Mouse (Mus musculus) cerebellum, adult 8-10 months (tissue): ENCODE measurements around the gene Tmc1.
A peak's percentile ranks its signal among the peaks of the same experiment; 100 is the strongest.

Source experiments
- DNase-seq: peaks from one replicate; pipeline ENCODE4 v3.0.0; 2022

The Tmc1 gene

DNA sequence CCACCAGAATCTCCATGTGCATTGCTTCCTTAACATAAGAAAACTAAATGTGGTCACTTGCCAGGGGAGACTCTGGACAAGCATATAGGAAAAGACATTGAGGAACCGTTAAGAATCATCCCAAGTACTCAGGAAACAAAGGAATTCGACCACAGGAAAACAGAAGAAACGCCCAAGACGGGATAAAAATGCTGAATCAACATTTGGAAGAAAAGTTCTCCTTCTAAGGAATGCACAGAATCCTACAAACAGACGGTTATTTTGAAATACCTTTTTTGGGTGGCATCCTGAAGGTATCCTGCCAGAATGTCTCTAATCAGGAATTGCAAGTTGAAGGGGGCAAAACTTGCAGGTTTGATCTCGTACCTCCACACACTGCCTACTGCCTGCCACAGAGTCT is at the start of gene Tmc1:
Gene Tmc1 (minus strand): TSS at position 329 of the 400 bp plus-strand sequence.
- no peak for DNase-seq

DNA sequence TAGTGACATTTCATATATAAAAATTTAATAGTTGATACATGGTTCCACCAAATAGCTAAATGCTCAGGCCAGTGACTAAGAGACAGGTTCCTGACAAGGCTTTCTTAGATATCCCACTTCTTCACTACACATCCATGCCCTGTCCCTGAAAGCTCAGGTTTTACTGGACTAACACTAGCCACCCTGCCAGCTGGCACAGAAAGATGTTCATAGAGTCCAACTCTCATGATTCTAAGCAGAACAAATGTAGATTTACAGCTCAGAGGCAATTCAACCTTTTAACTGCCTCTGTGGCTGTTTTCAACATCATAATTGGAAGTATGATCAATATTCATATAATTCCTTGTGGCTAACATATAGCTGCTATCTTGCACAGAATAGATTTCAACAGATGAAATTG is 47.5 kb upstream of the Tmc1 start:
- DNase-seq = no peak

DNA sequence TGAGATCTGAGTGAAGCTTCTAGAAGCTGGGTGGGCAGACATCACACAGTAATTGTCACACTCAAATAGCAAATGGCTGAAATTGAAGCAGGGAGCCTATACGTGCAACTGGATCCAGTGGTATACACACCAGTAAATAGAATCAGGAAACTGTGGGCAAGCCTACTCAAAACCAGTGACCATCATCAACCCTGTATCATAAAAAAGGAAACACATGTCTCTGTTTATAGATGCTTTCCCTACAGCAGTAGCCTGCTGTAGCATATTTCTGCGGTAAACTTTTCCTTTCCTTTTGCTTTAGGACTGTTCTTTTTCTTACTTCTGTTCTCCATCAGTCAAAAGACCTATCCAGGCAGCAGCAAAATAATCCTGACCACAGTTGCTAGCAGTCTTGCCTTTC is 25.2 kb upstream of the Tmc1 start:
- no peak for DNase-seq

DNA sequence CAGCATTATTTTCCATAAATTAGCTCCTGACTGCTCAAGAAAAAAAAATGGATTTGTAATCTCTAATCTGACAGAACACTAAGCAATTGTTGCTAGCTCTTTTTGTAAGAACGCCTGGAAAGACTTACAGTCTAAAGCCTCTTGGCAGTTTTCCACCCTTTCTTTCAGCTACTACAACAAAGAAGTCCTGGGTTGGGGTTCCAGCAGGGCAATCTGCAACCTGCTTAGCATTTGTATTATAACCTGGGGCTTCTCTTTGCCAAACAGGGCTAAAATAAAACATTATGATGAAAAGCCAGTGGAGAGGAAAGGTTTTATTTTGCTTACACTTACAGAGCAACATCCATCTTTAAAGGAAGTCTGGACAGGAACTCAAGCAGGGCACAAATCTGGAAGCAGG is 24.1 kb upstream of the Tmc1 start:
- no peak for DNase-seq

DNA sequence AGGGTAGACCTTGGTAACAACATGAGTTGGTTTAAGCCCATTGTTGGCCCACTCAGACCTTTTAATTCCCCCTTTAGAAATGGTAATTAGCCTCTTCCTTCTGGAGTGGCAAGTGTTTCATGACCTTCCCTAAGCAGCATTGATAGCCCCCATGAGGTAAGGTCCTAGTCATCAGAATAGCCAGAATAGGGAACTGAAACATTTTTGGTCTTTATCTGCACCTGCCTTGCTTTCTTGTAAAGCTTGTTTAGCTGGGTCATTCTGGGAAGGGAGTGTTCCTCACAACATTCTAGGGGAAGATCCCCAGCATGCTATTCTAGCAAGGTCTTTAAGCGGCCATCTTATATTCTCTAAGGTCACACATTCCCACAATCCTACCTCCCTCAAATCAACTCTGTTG is 17.9 kb upstream of the Tmc1 start:
- DNase-seq = no peak

DNA sequence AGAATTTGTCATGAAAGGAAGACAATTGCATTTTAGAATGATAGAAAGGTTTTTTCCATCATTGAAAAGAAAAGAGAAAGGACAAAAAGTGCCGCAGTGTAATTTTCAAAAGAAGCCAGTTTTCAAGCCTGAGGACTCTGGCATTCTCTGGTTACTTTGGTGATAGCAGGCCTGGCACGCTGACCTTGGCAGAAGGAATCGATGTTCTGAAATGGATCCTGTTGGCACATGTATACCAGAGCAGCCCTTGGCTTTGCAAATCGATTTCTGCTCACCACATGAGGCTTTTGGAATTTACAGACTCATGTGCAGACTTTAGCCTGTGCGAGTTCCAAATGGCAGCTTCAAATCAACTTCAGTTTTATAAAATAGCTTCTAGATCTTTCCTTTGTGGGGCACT is 813 bp upstream of the Tmc1 start:
- DNase-seq = no peak

DNA sequence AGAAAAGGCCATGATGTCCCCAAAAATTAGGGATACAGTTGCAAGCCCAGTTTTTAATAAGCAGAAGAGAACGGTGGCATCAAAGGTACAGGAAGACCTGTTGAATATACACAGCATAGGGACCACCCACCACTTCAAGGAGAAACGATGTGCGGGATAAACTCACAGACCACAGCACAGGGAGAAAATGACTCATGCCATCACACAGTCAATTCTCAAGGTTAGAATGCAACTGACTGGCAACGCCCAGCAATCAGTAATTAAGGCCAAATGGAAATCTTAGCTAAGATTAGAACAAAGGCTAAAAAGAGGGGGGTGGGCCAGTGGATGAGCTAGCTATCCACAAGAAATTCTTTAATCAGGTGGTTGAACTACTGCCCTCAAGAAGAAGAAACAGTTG is 9.6 kb downstream of the Tmc1 start:
- DNase-seq = no peak

DNA sequence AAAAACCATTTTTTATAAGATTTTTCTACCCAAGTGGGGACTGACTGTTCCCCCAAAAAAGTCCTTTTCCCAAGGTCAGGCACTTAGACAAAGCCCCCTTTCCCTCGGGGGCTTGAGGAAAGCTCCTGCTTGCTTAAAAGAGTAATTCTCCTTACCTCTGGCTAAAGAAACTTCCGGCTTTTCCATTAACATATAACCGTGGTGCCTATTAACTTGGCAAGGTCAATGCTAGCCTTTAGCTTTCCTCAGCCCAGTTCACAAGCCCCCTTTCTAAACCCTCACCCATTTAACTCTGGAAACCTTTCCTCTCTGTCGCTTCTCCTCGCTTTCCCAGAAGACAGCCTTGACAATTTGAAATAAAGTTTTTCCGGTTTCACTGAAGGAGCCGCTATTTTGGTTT is 29.7 kb downstream of the Tmc1 start:
- no peak for DNase-seq

DNA sequence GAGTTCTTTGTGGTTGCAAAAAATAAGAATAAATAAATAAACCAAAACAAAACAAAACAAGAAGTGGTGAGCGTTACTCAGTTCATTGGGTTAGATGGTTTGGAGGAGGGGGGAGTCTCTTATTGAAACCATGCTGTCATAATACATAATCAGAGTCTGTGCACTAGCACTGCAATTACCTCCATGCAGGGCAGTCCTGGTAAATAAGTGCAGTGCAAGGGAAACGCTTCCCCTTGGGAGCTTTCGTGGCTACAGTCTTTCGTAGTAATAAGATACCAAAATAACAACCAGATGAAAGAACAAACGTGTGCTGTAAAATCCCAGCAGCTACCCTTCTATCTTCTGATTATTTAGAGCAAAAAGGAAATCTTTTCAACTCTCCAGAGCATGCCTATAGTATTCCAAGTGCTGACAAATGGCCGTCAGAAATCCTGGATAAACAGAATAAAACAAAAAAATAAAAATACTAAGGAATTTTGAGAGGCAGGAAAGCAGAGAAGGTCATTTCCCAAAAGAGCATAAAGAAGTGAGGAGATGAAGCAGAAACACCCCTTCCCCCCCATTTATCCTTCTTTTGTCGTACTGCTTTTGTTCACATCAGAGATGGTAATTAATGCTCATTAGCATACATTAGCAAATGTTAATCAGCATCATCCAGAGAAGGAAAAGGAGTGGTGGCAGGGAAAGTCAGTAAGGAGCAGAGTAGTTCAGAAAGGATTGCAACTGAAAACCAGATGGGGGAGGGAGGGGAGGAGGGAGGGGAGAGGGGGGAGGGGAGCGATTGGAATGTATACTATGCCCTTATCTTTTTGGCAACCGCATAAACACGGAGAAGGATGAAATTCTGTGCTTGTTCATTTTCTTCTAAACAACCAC is 30.4 kb downstream of the Tmc1 start:
- DNase-seq = no peak

DNA sequence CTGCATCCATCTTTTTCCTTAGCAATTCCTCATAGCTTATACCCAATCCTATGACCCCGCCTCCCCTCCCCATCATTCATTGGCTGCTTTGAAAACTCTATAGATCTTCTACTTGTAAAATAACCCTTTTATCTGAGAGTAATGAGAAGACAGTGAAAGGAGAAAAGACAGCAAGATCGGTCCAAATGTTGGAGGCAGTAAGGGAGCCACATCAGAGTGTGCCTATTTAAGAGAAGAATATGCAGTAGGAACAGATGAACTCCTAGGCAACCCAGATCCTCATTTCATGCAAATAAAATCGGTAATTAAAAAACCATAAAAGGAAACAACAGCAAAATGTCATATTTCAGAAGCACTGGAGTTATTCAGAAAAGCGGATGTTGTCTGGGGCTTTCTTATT is 35.8 kb downstream of the Tmc1 start:
- no peak for DNase-seq

DNA sequence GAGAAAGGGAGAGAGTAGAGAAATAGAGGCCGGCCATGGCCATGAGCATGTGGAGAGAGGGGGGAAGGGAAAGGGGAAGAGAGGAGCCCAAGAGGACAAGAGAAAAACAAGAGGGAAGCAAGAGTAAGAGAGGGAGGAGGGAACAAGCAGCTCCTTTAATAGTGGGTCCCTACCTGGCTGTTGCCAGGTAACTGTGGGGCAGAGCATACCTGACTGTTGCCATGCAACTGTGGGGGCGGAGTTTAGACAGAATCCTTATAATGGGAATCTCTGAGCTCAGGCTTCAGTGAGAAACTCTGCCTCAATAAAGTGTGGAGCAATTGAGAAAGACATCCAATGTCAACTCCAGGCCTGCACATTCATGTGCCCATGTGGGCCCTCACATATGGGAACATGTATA is 38.9 kb downstream of the Tmc1 start:
- DNase-seq = no peak

DNA sequence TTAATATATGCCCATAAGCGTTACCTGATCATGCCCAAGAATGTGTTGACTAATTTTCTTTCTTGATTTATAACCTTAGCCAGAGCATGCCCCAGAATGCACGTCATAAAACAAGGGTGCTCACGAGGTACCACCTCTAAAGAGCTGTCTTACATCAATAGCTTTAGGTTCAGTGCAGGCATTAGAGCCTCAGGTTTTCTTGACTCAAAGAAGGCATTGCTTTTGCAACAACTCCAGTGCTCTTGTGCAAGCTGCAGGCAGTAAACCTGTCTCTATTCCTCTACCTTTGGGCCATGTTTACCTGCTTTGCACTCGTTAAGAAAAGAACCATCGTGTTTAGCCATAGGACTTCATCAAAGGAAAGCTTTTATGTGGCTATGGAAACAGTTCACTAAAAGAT is 43.6 kb downstream of the Tmc1 start:
- no peak for DNase-seq

DNA sequence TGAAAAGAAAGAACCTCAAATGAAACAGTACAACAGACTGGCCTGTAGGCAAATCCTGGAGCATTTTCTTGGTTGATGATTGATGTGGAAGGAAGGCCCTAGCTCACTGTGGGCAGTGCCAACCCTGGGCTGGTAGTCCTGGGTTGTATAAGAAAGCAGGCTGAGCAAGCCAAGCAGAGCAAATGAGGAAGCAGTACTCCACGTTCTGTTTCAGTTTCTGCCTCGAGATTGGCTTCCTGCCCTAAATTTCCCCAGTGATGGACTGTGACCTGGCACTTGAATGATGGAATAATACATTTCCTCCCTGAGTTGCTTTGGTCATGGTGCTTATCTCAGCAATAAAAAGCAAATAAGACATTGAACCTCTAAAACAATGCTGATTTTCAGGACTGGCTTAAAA is 72.8 kb downstream of the Tmc1 start:
- no peak for DNase-seq

DNA sequence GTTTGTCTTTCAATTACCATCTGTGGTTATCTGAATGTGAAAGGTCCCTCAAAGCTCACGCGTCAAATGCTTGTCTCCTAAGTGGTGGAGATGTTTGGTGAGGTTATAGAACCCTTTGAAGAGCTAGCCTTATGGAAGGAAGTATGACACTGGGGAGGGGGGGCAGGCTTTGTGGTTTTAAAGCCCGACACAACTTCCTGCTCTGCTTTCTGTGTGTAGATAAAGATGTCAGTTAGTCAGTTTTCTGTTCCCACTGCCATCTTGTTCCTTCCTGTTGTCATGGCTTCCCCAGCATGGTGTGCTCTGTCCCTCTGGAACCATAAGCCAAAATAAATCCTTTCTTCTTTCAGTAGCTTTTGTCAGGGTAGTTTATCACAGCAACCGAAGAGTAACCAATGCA is 78.1 kb downstream of the Tmc1 start:
- no peak for DNase-seq

DNA sequence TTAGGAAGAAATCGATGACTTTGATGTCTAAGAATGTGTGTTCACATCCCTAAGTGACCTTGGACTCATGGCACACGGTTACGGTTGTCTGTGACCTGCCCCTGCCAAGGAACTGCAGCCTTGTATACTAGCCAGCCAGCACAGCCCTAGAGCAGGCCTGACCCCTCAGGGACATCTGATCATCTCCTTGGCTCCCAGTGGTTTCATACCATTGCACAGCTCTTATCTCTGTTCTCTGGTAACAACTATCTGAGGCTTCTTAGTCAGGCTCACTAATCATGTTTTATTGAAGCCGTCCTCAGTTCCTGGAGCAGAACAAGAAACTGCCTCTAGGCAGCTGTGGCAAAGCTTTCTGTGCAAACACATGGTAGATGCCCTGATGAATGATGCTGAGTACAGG is 92.2 kb downstream of the Tmc1 start:
- DNase-seq = no peak

DNA sequence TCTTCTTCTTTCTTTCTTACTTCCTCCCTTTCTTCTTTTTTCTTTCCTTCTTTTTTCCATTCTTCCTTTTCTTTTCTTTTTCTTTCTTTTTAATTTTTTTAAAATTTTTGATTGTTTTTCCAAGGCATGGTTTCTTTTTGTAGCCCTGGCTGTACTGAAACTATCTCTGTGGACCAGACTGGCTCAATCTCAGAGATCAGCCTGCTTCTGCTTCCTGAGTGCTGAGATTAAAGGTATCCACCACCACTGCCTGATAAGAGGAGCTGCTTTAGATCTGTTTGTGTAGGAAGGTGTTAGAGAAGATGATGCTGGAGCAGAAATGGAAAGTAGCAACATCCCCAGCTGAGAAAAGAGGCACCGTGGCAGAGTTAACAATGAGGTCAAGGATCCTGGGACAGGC is 93.7 kb downstream of the Tmc1 start:
- no peak for DNase-seq

DNA sequence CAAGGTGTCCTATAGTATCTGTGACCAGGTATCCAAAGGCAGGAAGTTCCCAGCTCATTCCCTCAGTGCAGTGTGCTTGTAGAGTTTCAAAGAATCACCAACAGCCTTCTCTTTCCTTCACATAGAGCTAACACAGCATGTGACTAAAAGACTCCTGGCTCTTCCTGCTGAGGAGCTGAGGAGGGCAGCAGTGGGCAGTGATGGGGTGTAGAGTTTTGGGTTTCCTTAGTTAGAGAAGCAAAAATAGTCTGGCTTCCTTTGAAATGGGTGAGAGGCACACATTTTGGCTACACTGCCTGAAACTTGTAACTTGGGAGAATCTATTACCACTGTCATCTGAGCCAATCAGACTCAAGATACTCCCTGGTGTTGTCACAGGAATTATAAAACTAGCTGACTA is 96.2 kb downstream of the Tmc1 start:
- no peak for DNase-seq

DNA sequence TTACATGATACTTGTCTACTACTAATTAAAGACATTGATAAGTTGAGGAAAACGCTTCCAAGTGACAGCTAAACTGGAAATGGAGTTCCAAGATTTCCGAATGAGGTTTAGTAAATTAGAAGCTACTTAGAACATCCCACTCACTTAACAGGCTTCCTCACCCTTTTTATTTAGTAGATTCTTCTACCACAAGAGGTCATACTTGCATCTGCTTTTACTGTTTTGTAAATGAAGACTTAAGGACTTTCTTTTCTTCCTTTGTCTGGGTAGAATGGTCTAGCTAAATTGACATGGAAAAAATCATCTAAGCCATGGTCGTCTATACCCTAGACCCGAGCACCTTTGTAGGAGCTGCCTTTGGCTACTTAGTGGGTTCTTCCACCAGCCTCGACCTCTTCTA is 105.1 kb downstream of the Tmc1 start:
- no peak for DNase-seq

DNA sequence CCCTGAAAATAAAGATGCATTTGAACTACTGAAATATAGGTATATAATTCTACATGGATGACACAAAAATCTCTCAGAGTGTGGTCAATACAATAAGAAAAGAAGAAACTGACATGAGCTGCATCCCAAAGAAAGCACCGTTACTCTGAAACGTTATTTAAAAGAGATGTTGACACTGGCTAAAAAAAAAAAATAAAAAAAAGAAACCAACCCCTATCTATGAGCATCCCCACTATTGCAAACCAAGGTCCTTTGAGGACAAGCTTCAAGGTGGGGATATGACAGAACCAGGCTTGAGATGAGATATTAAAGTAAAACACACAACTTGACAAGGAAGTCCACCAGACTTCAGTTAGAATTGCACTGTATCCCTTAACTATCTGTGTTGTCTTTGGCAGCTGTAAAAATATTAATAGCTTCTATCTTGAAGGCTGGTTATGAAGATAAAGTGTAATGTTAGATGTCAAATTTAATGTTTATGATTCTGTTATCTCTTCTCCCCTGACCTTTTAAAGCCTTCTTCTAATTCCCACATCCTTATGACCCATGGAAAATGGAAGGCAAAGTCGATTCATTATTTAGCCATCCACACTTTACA is 106.4 kb downstream of the Tmc1 start:
- DNase-seq = no peak

DNA sequence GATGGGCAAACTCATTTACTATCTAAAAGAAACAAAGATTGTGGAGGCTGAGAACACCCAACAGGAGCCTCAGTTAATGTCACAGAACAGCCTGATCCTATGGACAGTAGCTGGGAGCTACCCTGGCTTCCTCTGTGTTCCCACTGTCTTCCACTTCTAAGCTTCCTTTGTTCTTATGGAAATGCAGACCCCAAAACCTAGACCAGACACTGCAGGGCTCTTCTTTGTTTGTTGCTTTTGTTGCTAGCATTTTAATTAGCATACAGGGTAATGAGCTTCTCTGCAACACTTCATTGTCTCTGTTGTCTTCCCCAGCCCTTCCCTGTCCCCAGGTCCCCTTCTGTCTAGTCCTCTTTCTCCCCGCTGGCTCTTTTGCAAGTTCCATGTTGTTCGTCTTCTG is 116.6 kb downstream of the Tmc1 start:
- no peak for DNase-seq

DNA sequence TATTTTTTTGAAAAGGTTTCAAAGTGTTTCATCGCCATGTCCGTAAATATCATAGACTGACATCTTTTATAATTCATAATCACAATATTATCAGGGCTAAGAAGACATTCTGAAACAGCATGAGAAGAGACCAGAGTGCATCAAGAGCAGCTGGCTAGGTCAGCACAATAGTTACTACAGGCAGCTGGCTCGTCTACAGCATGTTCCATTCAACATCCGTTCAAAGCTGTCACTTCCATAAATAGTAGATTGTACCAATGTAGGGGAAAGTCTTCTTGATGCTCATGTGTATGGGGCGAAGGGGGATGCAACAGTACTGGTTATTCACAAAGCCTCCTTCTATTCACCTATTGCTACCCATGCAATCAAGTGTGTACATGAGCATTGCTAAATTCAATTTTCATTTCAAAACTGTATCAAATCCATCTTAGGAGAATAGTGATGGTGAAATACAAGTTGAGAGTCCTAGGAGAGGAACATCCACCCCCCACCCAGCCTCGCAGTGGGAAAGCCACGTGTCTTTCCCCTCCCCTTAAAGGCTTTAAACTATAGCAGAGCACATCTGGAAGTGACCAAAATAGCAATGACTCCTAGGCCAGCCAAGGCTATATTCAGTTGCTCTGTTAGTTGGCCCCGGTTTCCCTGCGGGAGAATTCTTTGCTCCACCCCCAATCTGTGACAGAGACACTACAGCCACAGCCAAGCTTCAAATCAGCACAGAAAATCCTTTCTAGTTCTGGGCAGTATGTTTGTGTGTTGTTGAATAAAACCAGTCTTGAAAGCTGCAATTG is 117.8 kb downstream of the Tmc1 start:
- no peak for DNase-seq

DNA sequence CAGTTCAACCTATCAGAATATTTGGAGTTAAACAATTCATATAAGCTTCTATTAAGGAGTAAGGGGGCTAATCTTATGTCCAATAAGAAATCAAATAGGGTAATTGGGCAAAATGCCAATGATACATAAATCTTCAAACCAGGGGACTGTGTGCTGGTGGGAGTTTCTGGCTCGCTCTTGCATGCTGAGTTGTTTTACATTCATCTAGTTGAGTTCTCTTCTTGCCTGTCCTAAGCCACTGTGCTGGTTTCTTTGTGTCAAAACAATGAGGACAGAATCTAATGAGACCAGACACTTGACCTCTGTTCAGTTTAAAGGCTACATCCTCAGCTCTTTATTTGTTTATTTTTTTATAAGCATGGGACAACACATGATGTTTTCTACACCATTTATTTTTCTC is 119.1 kb downstream of the Tmc1 start:
- DNase-seq = no peak

DNA sequence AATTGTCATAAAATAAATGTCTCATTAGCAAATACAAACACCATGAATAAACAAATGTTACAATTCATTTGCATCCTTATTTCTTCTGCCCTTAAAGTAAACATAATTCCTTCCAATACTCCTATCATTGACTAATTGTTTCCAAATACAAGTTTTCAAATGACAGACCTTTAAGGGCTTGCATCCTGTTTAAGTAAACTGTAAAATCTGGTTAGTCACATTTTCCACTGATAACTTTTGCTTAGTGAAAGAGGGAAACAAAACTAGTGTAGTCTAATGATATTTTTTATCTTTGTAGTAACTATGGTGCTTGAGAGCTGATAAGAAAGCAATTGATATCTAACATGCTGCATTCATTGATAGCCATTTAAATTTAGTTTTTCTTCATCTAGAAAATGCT is 154.5 kb downstream of the Tmc1 start:
- DNase-seq = no peak

DNA sequence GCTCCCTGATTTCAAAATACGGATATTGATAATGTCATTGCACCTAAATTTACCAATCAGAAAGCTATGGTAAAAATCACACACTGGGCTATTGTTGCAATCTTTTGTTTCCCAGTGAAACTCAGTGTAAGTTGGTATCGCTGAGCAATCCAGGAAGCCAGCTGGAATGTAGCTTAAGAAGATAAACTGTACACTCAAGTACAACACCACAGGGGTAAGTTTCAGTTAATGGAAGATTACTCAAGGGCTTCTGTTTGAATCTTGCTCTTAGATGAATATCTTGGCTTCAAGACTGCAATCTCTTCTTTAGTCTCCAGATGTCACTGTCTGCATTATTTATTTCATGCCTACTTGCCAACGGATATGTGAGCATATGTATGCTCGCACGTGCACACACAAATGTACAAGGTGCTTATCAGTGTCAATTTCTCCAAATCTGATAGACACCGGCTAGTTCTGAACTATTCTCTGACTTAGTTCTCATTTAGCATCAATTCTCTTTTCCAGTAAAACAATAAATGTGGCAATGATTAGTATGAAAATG is 156.4 kb downstream of the Tmc1 start:
- peak; percentile 3 for DNase-seq
